Mouse (Mus musculus) spleen, adult 2 months (tissue): ENCODE data around the gene Gm42906.

Experiments
- CTCF ChIP-seq: fragments of 200-500 bp; IDR thresholded peaks from 2 replicates; pipeline ENCODE4 v1.5.1; 2011; ENCODE audit warnings: mild to moderate bottlenecking, inconsistent platforms; ENCODE audit not compliant: insufficient read depth, insufficient read length, insufficient replicate concordance; ENCODE audit errors: extremely low read depth
- POLR2A ChIP-seq: fragments of 200-500 bp; IDR thresholded peaks from 2 replicates; pipeline ENCODE4 v1.6.1; 2011; ENCODE audit warnings: low read depth, low read length, inconsistent platforms

DNA sequence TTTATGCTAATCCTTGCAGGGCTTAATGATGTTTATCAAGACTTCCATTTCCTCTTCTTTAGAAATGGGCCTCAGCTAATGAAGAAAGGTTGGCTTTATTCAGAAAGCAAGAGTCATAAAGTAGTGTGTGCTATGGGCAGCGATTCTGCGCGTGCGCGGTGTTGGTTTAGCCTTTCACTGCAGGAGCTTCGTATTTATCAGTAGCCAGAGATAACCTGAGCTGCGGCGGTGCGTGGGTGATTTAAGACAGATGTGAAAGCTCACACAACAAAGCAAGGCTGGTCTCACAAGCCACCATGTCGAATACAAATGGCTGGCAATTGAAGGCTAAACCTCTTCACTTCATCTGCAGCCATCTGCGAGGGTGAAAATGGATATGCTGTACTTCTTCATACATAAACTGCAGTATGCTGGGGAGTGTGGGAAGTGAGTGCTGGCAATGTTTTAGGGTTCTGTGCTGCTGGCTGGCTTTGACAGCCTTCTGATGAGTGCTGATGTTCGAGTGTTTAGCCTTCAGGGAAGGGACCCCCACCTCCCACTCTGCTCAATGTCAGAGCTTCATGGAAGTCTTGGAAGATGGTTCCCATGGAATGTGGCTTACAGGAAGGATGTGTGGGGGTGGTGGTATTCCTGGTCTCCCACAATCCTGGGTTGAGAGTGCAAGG, 371.6 kb downstream of the Gm42906 start:
- no peak for TF ChIP-seq POLR2A
- no peak for TF ChIP-seq CTCF
